Mouse (Mus musculus) lung, postnatal 36 days (tissue): ENCODE measurements around the gene Trim17.
A peak's percentile ranks its signal among the peaks of the same experiment; 100 is the strongest.

Experiments
- DNase-seq: peaks from one replicate; pipeline ENCODE4 v3.0.0; 2022; ENCODE audit warnings: mixed read lengths

Trim17 gene

GRCm38 (mm10) chr11:58993091-58993670, 38.7 kb downstream of the Trim17 start:
- no peak for DNase-seq

GRCm38 (mm10) chr11:58994337-58994826, 39.9 kb downstream of the Trim17 start:
- peak; percentile 79 for DNase-seq

- no peak for DNase-seq
Measured at GRCm38 (mm10) chr11:58995061-58995806, 40.7 kb downstream of the Trim17 start.

- peak; percentile 38 for DNase-seq
Measured at GRCm38 (mm10) chr11:58995807-58996370, 41.4 kb downstream of the Trim17 start.

GRCm38 (mm10) chr11:58997541-58997940, 43.1 kb downstream of the Trim17 start:
- no peak for DNase-seq

GRCm38 (mm10) chr11:58999158-58999557, 44.7 kb downstream of the Trim17 start:
- peak; percentile 35 for DNase-seq

- DNase-seq: no peak
Measured at GRCm38 (mm10) chr11:58999830-59000229, 45.3 kb downstream of the Trim17 start.

- no peak for DNase-seq
Measured at GRCm38 (mm10) chr11:59000635-59001034, 46.1 kb downstream of the Trim17 start.

GRCm38 (mm10) chr11:59002327-59003079, 48.0 kb downstream of the Trim17 start:
- DNase-seq: no peak

GRCm38 (mm10) chr11:59015052-59015451, 60.6 kb downstream of the Trim17 start:
- peak; percentile 38 for DNase-seq
